37 mouse cellular contexts compared by ENCODE assay signal in the genomic region with DNA sequence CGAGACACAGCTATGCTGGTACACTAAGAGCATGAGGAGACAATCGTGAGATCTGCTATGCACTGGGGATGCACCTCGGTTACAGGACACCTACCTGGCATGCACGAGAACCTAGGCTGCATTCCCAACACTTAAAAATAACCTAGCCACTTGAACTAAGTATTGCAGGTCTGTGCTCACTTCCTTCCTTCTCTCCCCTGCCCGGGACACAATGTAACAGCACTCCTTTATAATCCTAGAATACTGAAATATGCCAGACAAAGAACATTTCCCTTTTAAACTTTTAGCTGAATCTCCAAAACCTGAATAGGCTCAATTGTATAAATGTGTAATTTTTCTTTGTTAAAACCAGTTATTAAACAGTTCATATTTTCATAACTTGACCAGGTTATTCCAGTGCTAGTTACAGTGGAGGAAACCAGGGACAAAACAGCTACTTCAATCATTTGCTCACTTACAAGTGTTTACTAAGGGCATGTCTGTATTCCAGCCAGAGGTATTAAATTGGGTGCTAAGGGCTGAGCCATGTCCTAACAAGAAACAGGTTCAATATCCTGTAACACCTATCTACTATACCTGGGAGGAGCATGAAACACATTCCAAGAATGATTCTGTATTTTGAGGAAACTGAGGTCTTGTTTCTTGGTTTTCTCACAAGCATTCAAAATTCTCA. TPM values are rescaled to one million over a fixed set of nuclear protein-coding genes. Genes with fewer than 3 reads are reported as not detected.
"Had no signal": no experiment of that assay in that cellular context is flagged by ENCODE, and none has a peak within 500 bp of the region (broad histone marks: within the 10 kb centered on the region; RNA-seq: fewer than 3 reads in every experiment).

No protein-coding gene starts in this region.

- ATAC-seq: forebrain, embryonic 16.5 days; hindbrain, embryonic 16.5 days; inflammation-experienced regulatory T-cells, adult 6 months; intestine, embryonic 15.5 days; intestine, postnatal 0 days had no signal

- H3K27me3 ChIP-seq: heart, embryonic 12.5 days; hindbrain, embryonic 12.5 days; intestine, embryonic 15.5 days; limb, embryonic 12.5 days had no signal

- H3K4me2 ChIP-seq: heart, embryonic 12.5 days; hindbrain, embryonic 12.5 days; hindbrain, embryonic 14.5 days; intestine, embryonic 15.5 days; limb, embryonic 12.5 days; liver, embryonic 11.5 days had no signal

- H3K4me3 ChIP-seq: heart, embryonic 10.5 days; heart, embryonic 12.5 days; hindbrain, embryonic 10.5 days; hindbrain, embryonic 12.5 days; intestine, embryonic 15.5 days; layer of hippocampus, adult 2 months; left cerebral cortex, adult 2 months; limb, embryonic 10.5 days; limb, embryonic 12.5 days had no signal

- H3K9me3 ChIP-seq: heart, embryonic 10.5 days; heart, embryonic 12.5 days; hindbrain, embryonic 10.5 days; hindbrain, embryonic 12.5 days; intestine, embryonic 15.5 days; limb, embryonic 10.5 days; limb, embryonic 12.5 days had no signal

- H3K27ac ChIP-seq: heart, embryonic 10.5 days; hindbrain, embryonic 10.5 days; hindbrain, embryonic 12.5 days; hindbrain, embryonic 14.5 days; intestine, embryonic 15.5 days; layer of hippocampus, adult 2 months; left cerebral cortex, adult 2 months; limb, embryonic 10.5 days; limb, embryonic 12.5 days had no signal

- H3K4me1 ChIP-seq: heart, embryonic 10.5 days; heart, embryonic 12.5 days; intestine, embryonic 15.5 days; limb, embryonic 10.5 days had no signal

- DNase-seq: gastrocnemius, postnatal 10 days; gastrocnemius, postnatal 25 days; heart, postnatal 14 days; heart, postnatal 4 days; kidney, adult 18-20 months; kidney, adult 8-10 months; kidney, postnatal 10 days; kidney, postnatal 25 days; kidney, postnatal 4 days; liver had no signal

- H3K9ac ChIP-seq: heart, embryonic 12.5 days; hindbrain, embryonic 12.5 days; hindbrain, embryonic 14.5 days; intestine, embryonic 15.5 days; limb, embryonic 12.5 days had no signal

RNA-seq across cellular contexts. Expression of gene Saa2, which starts 37.7 kb away (rescaled TPM):
- total RNA-seq: gastrocnemius, postnatal 10 days; gastrocnemius, postnatal 25 days; gastrocnemius, postnatal 4 days; granulocyte monocyte progenitor cell, adult 5-6 weeks; heart, adult 8-10 months; heart, postnatal 14 days; heart, postnatal 4 days; layer of hippocampus, adult 2 months; layer of hippocampus, postnatal 10 days; layer of hippocampus, postnatal 25 days; left cerebral cortex, adult 2 months; left cerebral cortex, postnatal 14 days; left cerebral cortex, postnatal 36 days had no signal
- polyA plus RNA-seq: forebrain, embryonic 16.5 days; heart, embryonic 12.5 days; heart, embryonic 14.5 days; heart, embryonic 16.5 days; hindbrain, embryonic 12.5 days; hindbrain, embryonic 14.5 days; inflammation-experienced regulatory T-cells, adult 6 months; intestine, embryonic 15.5 days; intestine, postnatal 0 days; kidney, embryonic 14.5 days; kidney, embryonic 16.5 days; liver, embryonic 11.5 days had no signal

RNA-seq across cellular contexts. Expression of gene Saa1, which starts 46.5 kb away (rescaled TPM):
- total RNA-seq: gastrocnemius, postnatal 25 days; gastrocnemius, postnatal 4 days; granulocyte monocyte progenitor cell, adult 5-6 weeks; heart, adult 8-10 months; heart, postnatal 14 days; heart, postnatal 4 days; layer of hippocampus, adult 2 months; layer of hippocampus, postnatal 10 days; layer of hippocampus, postnatal 25 days; left cerebral cortex, adult 2 months; left cerebral cortex, postnatal 14 days; left cerebral cortex, postnatal 36 days had no signal
- polyA plus RNA-seq: forebrain, embryonic 16.5 days; frontal cortex, adult 2 months; heart, embryonic 12.5 days; heart, embryonic 14.5 days; hindbrain, embryonic 14.5 days; inflammation-experienced regulatory T-cells, adult 6 months had no signal
